Mouse (Mus musculus): ENCODE results near the gene Elf1.

DNA sequence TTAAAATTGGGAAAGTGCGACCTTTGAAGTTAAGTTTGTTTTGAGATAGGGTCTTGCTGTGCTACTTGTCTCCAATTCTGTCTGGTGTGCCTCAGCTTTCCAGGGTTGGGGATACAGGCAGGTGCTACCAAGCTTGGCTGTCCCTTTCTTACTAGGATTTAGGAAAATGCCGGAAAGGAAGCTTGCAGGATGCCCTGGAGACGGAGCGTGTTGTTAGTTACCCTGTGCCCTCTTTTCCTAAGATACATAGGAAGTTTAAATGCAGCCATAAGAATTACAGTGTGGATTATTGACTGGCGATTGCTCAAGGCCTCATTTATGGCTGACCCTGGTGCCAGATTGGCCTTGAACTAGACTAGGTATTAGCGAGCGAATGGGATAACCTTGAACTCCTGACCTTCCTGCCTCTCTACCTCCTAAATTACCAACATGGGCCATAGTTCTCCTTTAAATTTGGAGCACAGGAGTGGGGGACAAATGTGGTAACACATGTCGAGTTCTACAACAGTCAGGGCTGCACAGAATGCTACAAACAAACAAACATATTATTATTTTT is 36.3 kb downstream of the Elf1 start:
- TF ChIP-seq CTCF (IDR thresholded peaks at IDR 0.05; ENCODE audit: control insufficient read depth, insufficient read depth, insufficient replicate concordance, low read depth, low read length) (no peak), POLR2A (IDR thresholded peaks at IDR 0.05; ENCODE audit: control insufficient read depth, low read depth, low read length) (no peak)
